Mouse (Mus musculus): ENCODE data around the gene Lrrc75b.

DNA sequence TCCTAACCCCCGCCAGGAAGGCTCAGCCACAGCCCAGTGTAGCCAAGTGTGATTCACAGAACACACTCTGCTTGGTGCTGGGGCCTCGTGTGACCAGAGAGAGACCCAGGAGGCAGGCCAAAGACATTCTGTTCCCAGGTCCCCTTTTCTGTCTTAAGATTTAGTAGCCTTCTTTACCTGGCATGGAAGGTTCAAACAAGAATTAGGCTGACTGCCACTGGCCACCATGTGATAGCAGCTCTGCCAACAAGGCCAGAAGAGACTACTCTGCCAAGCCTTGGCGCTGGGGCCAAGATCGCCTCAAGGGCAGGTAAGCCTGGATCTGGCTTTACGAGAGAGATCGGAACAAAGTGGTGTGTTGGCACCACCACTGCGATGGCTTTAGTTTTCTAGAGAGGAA, 49.7 kb downstream of the Lrrc75b start:
- TF ChIP-seq POLR2A (IDR thresholded peaks at IDR 0.05; ENCODE audit: low read depth, low read length) (no peak), CTCF (IDR thresholded peaks at IDR 0.05; ENCODE audit: extremely low read depth, insufficient read depth, insufficient read length, insufficient replicate concordance) (no peak)

All from spleen, adult 2 months (tissue).